Mouse (Mus musculus) MEL (cell line): Measurements from ENCODE around the gene Agr3. TPM values are rescaled to one million over a fixed set of nuclear protein-coding genes. Genes with fewer than 3 reads are reported as not detected.

ENCODE experiments used
- DNase-seq: peaks from one replicate; pipeline ENCODE4 v3.0.0; 2011; ENCODE audit warnings: low read depth, low spot score
- H3K27ac ChIP-seq: 2 replicates; pipeline ENCODE4 v1.5.1; 2012; ENCODE audit warnings: low read depth, mild to moderate bottlenecking, control low read depth, low read length, moderate library complexity; ENCODE audit not compliant: control insufficient read depth
- H3K27me3 ChIP-seq, 2 experiments: fragments of 150-350 bp in 1 of 2; sonication (generic) in 1 of 2; 2 replicates each; pipeline ENCODE4 v1.6.1; 2012; ENCODE audit warnings: low read length in 2 of 2, mild to moderate bottlenecking in 2 of 2, improper control_type of control experiment in 1 of 2, moderate library complexity in 1 of 2; ENCODE audit not compliant: insufficient read depth in 2 of 2, control insufficient read depth in 1 of 2
- H3K36me3 ChIP-seq, 2 experiments: 2 replicates each; pipeline ENCODE4 v1.6.1; 2012 to 2014; ENCODE audit warnings: low read length in 2 of 2, improper control_type of control experiment in 1 of 2, inconsistent platforms in 1 of 2, mild to moderate bottlenecking in 1 of 2; ENCODE audit not compliant: insufficient read depth in 2 of 2, control insufficient read depth in 1 of 2
- H3K4me1 ChIP-seq, 2 experiments: fragments of 150-350 bp in 1 of 2; sonication (generic) in 1 of 2; 2 replicates each; pipeline ENCODE4 v1.6.1; 2012; ENCODE audit warnings: low read length in 2 of 2, improper control_type of control experiment in 1 of 2, mild to moderate bottlenecking in 1 of 2; ENCODE audit not compliant: insufficient read depth in 2 of 2, control insufficient read depth in 1 of 2
- H3K4me3 ChIP-seq, 2 experiments: fragments of 150-350 bp in 1 of 2; sonication (generic) in 1 of 2; 2 replicates each; pipeline ENCODE4 v1.5.1; 2012; ENCODE audit warnings: low read depth in 2 of 2, low read length in 2 of 2, mild to moderate bottlenecking in 2 of 2, moderate library complexity in 2 of 2, control low read depth in 1 of 2, improper control_type of control experiment in 1 of 2; ENCODE audit not compliant: control insufficient read depth in 1 of 2, insufficient read depth in 1 of 2
- H3K79me2 ChIP-seq: 2 replicates; pipeline ENCODE4 v1.6.1; 2012; ENCODE audit warnings: mild to moderate bottlenecking, low read length, moderate library complexity; ENCODE audit not compliant: control insufficient read depth, poor library complexity, insufficient read depth
- H3K9ac ChIP-seq: 2 replicates; pipeline ENCODE4 v1.6.1; 2012; ENCODE audit warnings: low read depth, mild to moderate bottlenecking, control low read depth, low read length, moderate library complexity; ENCODE audit not compliant: control insufficient read depth, poor library complexity, severe bottlenecking
- H3K9me3 ChIP-seq: fragments of 150-350 bp; sonication (generic); replicated peaks from 2 replicates; pipeline ENCODE4 v1.6.1; 2012; ENCODE audit warnings: mild to moderate bottlenecking, low read length, improper control_type of control experiment, moderate library complexity; ENCODE audit not compliant: insufficient read depth
- BHLHE40 ChIP-seq: IDR thresholded peaks from 2 replicates; pipeline ENCODE4 v1.6.1; 2012; ENCODE audit warnings: low read depth, mild to moderate bottlenecking, inconsistent platforms, low read length, improper control_type of control experiment, borderline replicate concordance
- E2F4 ChIP-seq: IDR thresholded peaks from 2 replicates; pipeline ENCODE4 v1.6.1; 2011; ENCODE audit warnings: low read depth, low read length, improper control_type of control experiment, borderline replicate concordance
- ELF1 ChIP-seq: IDR thresholded peaks from 2 replicates; pipeline ENCODE4 v1.6.1; 2014; ENCODE audit warnings: low read depth, mild to moderate bottlenecking, inconsistent platforms, low read length, improper control_type of control experiment, moderate library complexity
- EP300 ChIP-seq, 2 experiments: IDR thresholded peaks; 2 replicates each; pipeline ENCODE4 v1.6.1; 2011; ENCODE audit warnings: improper control_type of control experiment in 2 of 2, low read length in 2 of 2, low read depth in 1 of 2, mild to moderate bottlenecking in 1 of 2
- GATA1 ChIP-seq: IDR thresholded peaks from 2 replicates; pipeline ENCODE4 v1.6.1; 2011; ENCODE audit warnings: low read depth, low read length, improper control_type of control experiment
- HCFC1 ChIP-seq: IDR thresholded peaks from 2 replicates; pipeline ENCODE4 v1.6.1; 2012; ENCODE audit warnings: low read depth, mild to moderate bottlenecking, inconsistent platforms, low read length, improper control_type of control experiment, moderate library complexity
- JUND ChIP-seq: IDR thresholded peaks from 2 replicates; pipeline ENCODE4 v1.6.1; 2011; ENCODE audit warnings: low read depth, mild to moderate bottlenecking, improper control_type of control experiment, low read length
- KAT2A ChIP-seq: conservative IDR thresholded peaks from 2 replicates; pipeline ENCODE4 v1.6.1; 2012; ENCODE audit warnings: low read depth, low read length, improper control_type of control experiment, inconsistent platforms
- MAFK ChIP-seq: IDR thresholded peaks from 2 replicates; pipeline ENCODE4 v1.6.1; 2011; ENCODE audit warnings: low read depth, mild to moderate bottlenecking, low read length, improper control_type of control experiment, borderline replicate concordance
- MAX ChIP-seq: IDR thresholded peaks from 2 replicates; pipeline ENCODE4 v1.6.1; 2011; ENCODE audit warnings: low read length, improper control_type of control experiment
- MAZ ChIP-seq: IDR thresholded peaks from 2 replicates; pipeline ENCODE4 v1.6.1; 2012; ENCODE audit warnings: low read depth, mild to moderate bottlenecking, inconsistent platforms, low read length, improper control_type of control experiment
- MXI1 ChIP-seq: IDR thresholded peaks from 2 replicates; pipeline ENCODE4 v1.6.1; 2011; ENCODE audit warnings: mild to moderate bottlenecking, low read depth, low read length, improper control_type of control experiment
- POLR2AphosphoS5 ChIP-seq: IDR thresholded peaks from 2 replicates; pipeline ENCODE4 v1.6.1; 2012; ENCODE audit warnings: low read depth, borderline replicate concordance, mild to moderate bottlenecking, inconsistent platforms, low read length, moderate library complexity, mixed read lengths
- RCOR1 ChIP-seq: IDR thresholded peaks from 2 replicates; pipeline ENCODE4 v1.6.1; 2012; ENCODE audit warnings: low read depth, mild to moderate bottlenecking, inconsistent platforms, low read length, improper control_type of control experiment
- SIN3A ChIP-seq: IDR thresholded peaks from 2 replicates; pipeline ENCODE4 v1.6.1; 2012; ENCODE audit warnings: low read length, improper control_type of control experiment, inconsistent platforms
- SMC3 ChIP-seq: IDR thresholded peaks from 2 replicates; pipeline ENCODE4 v1.6.1; 2011; ENCODE audit warnings: low read depth, low read length, improper control_type of control experiment
- TAL1 ChIP-seq: IDR thresholded peaks from 2 replicates; pipeline ENCODE4 v1.6.1; 2012; ENCODE audit warnings: mild to moderate bottlenecking, inconsistent platforms, low read length, moderate library complexity, mixed read lengths
- TCF12 ChIP-seq: IDR thresholded peaks from 2 replicates; pipeline ENCODE4 v1.6.1; 2014; ENCODE audit warnings: low read depth, mild to moderate bottlenecking, inconsistent platforms, low read length, improper control_type of control experiment, moderate library complexity
- UBTF ChIP-seq: IDR thresholded peaks from 2 replicates; pipeline ENCODE4 v1.6.1; 2012; ENCODE audit warnings: low read depth, mild to moderate bottlenecking, inconsistent platforms, low read length, improper control_type of control experiment, moderate library complexity, borderline replicate concordance; ENCODE audit not compliant: insufficient read depth
- ZMIZ1 ChIP-seq: IDR thresholded peaks from 2 replicates; pipeline ENCODE4 v1.6.1; 2012; ENCODE audit warnings: low read depth, mild to moderate bottlenecking, inconsistent platforms, low read length, improper control_type of control experiment, moderate library complexity
- polyA plus RNA-seq, 2 experiments: library from polyadenylated mRNA; stranded (reverse) in 1 of 2; unstranded in 1 of 2; fragments of >175 nt in 1 of 2; fragments of >200 nt in 1 of 2; gene quantifications; 2 replicates each; pipeline versions ENCODE4 v1.2.1 to v1.2.4; 2012; ENCODE audit warnings: low replicate concordance in 2 of 2, low read depth in 1 of 2; ENCODE audit not compliant: insufficient read length in 2 of 2, insufficient read depth in 1 of 2, missing spikeins in 1 of 2
- total RNA-seq: library from RNA; depleted of rRNA; stranded (reverse); fragments of 300-350 nt; gene quantifications from 2 replicates; pipeline ENCODE4 v1.2.3, GENCODE M21; 2012

Agr3 gene
- total and polyA plus RNA-seq, 3 experiments: not detected

DNA sequence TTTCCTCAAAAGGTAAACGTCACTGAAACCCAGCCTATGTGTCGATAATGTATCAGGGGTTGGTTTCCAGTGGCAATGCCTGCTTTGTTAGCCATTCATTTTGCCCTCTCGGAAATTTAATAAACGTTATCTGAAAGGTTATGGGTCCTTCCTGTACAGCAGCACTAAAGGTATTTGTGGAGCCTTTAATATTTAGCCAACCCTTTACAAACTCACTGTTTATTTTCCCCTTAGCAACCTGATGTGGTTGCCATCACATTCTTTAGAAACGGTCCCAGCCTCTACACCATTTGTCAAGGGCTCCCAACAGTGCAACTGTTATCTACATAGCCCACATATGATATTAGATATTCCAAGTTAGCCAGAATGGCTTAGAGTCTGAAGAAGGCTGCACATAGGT is 54.2 kb downstream of the Agr3 start:
- H3K79me2 ChIP-seq: no peaks in the 10 kb centered on the region
- no peak overlapping the region for H3K27ac ChIP-seq

DNA sequence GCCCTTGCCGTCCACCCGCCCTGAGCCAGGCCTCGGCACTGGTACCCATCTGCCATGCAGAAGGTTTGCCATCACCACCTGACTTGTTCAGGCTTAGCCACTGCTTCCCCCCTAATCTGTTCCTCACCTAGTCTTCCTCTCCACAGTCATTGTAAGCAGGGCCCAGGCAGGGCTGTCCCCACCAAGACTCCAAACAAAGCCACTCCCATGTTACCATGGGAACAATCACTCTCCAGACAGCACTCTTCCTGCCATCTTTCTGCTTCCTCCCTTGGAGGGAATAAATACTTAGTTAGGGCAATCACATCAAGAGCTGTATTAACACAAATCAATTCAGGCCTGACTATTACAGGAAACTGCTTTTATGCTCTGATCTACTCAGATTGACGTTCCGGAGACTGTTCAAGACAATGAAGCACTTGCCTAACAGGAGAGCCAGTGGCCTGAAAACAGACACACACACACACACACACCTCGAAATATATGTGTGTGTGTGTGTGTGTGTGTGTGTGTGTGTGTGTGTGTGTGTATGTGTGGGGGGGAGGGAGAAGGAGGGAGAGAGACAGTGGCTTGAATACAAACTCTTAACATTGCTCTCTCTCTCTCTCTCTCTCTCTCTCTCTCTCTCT is 56.4 kb downstream of the Agr3 start:
- Histone ChIP-seq H3K27ac (no peak overlapping the region), H3K36me3 (peaks cover 0 to 16% of the 10 kb centered on the region in 2 experiments; a peak in 2 of 4 replicates), H3K9me3 (no peaks in the 10 kb centered on the region), H3K4me3 (no peak overlapping the region; a peak in 1 of 4 replicates), H3K4me1 (peaks cover 0 to 14% of the 10 kb centered on the region in 2 experiments; a peak in 2 of 4 replicates), H3K79me2 (no peaks in the 10 kb centered on the region), H3K27me3 (0 out of 4 replicates have a peak, but pooled peaks cover 0 to 2% of the 10 kb centered on the region in 2 experiments), H3K9ac (no peak overlapping the region)
- TF ChIP-seq MXI1 (no peak), SIN3A (no peak), EP300 (IDR thresholded peaks at IDR 0.05; ENCODE audit: low read depth in 1 of 2, low read length in 2 of 2) (peak in 1 of 2 experiments; percentile 46; a peak in 1 of 4 replicates), TAL1 (peak; percentile 64), POLR2AphosphoS5 (no peak), RCOR1 (peak; percentile 77), ELF1 (0 out of 2 replicates have a peak, but pooled peaks have one; percentile 40), GATA1 (peak; percentile 89), ZMIZ1 (no peak)
- DNase-seq: peak; percentile 93

More for the DNA sequence above, 54.2 kb downstream of the Agr3 start:
- Histone ChIP-seq H3K4me3 (no peak overlapping the region), H3K36me3 (peaks cover 0 to 26% of the 10 kb centered on the region in 2 experiments; a peak in 2 of 4 replicates), H3K4me1 (peaks cover 4 to 22% of the 10 kb centered on the region in 2 experiments), H3K9ac (no peak overlapping the region)
- DNase-seq: no peak
- no peak for TF ChIP-seq BHLHE40
- TF ChIP-seq SIN3A: no peak
- no peak for TF ChIP-seq TCF12
- no peak for TF ChIP-seq E2F4
- no peak for TF ChIP-seq HCFC1
- TF ChIP-seq MAFK: no peak
- no peak for TF ChIP-seq RCOR1
- TF ChIP-seq SMC3: no peak
- no peak for TF ChIP-seq MAZ
- no peak for TF ChIP-seq MXI1
- TF ChIP-seq JUND: no peak
- TF ChIP-seq UBTF: no peak
- no peak for TF ChIP-seq EP300 (IDR thresholded peaks at IDR 0.05; ENCODE audit: low read depth in 1 of 2, low read length in 2 of 2)
- TF ChIP-seq MAX: no peak
- TF ChIP-seq KAT2A: no peak
- no peak for TF ChIP-seq ZMIZ1
- TF ChIP-seq TAL1: no peak
- TF ChIP-seq, all 39 proteins: peak for 0
- Histone ChIP-seq H3K27me3 (no peaks in the 10 kb centered on the region), H3K9me3 (no peaks in the 10 kb centered on the region)
